Mouse (Mus musculus) layer of hippocampus, adult 11-12 months (tissue): ENCODE measurements at regions not wholly inside any gene's neighbourhood (a gene's known extent, or its start where the extent isn't known, plus 50 kb on each side); places are given as distances from the start of the nearest gene placed in this dataset.

Source experiments
- DNase-seq: peaks from one replicate; pipeline ENCODE4 v3.0.0; 2022; ENCODE audit warnings: low spot score

- DNase-seq: no peak
Measured at GRCm38 (mm10) chr8:30946154-30947065, 2482.1 kb upstream of the 5930422O12Rik start.

- DNase-seq: no peak
Measured at GRCm38 (mm10) chr8:30952818-30953217, 2475.7 kb upstream of the 5930422O12Rik start.

- DNase-seq: no peak
Measured at GRCm38 (mm10) chr8:30959436-30960180, 2468.9 kb upstream of the 5930422O12Rik start.

- no peak for DNase-seq
Measured at GRCm38 (mm10) chr8:30960486-30960885, 2468.0 kb upstream of the 5930422O12Rik start.

- DNase-seq: no peak
Measured at GRCm38 (mm10) chr8:30962207-30962606, 2466.3 kb upstream of the 5930422O12Rik start.

- no peak for DNase-seq
Measured at GRCm38 (mm10) chr8:30982814-30983213, 2445.7 kb upstream of the 5930422O12Rik start.

DNA sequence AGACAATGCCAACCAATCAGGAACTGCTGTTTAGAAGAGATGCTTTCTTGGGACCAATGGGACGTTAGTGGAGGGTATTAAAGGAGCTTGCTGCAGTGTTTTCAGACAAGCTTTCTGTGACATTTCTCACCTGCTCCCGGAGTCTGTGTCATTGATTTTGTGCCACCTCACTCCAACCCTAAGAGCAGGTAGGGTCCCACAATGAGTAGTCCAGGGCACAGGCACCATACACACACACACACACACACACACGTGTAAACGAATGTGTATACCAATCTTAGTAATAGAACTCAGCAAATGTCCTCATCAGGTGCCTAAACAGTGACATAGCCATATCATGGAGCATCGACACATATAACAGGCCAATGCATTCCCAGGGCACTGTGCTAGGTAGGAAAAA is 2440.5 kb upstream of the 5930422O12Rik start:
- DNase-seq: no peak

DNA sequence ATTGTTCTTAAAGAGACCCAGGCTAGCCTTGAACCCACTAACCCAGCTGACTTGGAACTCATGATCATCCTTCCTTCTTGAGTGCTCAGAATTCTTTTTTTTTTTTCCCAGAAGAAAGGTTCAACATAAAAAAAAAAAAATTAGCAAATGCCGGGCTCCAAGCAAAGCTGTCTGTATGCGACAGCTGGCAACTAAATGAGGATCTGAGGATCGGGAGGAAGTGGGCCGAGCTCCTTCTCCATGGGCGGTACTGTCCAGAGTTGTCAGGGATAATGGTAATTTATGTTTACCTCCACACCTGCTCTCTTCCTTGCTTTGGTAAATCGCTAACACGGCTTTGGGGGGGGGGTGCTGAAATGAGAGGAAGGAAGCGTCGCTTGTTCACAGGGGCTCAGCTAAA is 2429.9 kb upstream of the 5930422O12Rik start:
- DNase-seq: no peak

GRCm38 (mm10) chr8:31000120-31000519 is 2428.4 kb upstream of the 5930422O12Rik start:
- DNase-seq: no peak

DNA sequence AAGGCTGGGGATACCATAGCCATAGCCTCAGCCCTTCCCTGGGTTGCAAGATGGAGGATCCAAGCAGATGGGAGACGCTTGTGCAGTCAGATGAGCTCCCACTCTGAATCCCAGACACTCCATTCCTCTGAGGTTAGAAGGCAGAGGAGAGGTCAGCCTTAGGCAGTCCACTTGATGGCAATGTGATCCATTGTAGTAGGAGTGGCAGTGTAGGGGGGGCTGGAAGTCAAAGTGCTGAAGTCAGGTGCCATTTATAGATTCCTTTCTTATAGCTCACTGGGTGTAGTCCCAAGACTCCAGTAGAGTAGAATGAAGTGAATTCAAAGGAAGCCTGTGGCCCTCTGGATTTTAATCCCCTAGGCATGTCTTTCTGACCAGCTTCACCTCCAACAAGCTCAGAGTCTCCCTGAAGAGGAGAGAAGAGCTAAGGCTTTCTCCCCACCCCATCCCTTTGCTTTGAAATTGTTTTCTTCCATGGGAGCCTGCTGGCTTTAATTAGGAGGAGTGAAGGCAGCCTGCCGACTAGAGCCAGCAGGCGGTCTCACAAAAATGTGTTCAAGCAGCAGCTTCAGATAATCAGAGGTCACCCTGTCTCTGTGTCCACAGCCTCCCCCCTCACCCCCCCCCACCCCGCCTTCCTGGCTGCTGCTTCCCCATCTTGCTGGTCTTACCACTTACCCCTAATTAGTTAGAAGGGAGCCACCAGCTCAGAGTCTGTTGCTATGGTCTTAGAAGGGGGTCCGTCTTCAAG is 2426.4 kb upstream of the 5930422O12Rik start:
- DNase-seq: no peak

DNA sequence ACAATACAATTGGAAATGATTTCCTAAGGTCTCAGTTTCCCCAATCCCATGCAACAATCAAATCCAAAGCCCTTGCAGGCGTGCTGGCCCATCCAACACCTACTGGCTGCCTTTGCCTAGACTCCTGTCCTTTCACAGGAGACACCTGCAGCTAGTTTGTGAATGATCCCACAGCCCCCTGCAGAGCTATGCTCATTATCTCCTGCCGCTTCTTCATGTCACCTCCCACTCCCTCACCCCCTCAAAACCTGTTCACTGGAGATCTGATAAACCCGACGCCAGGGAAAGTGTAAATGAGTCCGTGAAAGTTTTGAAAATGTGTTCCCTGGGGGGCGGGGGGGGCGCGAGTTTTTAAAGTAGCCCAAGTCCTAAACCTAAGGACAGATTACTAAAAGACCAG is 2420.2 kb upstream of the 5930422O12Rik start:
- no peak for DNase-seq

GRCm38 (mm10) chr8:31012068-31012467 is 2416.4 kb upstream of the 5930422O12Rik start:
- DNase-seq: peak; percentile 37

GRCm38 (mm10) chr8:31031721-31032591 is 2396.6 kb upstream of the 5930422O12Rik start:
- peak; percentile 70 for DNase-seq

GRCm38 (mm10) chr8:31033281-31033680 is 2395.2 kb upstream of the 5930422O12Rik start:
- peak; percentile 93 for DNase-seq

DNA sequence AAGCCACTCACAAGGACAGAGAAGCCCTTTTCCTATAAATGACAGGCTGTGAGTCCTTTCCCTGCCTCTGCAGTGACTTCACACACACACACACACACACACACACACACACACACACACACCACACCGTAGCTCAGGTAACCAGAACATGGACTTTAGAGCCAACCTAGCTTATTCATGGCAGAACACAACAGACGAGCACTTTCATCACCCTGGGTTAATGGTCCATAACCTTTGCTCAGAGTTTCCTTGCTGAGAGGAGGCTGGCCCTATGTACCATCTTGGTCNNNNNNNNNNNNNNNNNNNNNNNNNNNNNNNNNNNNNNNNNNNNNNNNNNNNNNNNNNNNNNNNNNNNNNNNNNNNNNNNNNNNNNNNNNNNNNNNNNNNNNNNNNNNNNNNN is 2391.6 kb upstream of the 5930422O12Rik start:
- DNase-seq: no peak
